Mouse (Mus musculus): ENCODE data around the gene Scamp1. TPM values are rescaled to one million over a fixed set of nuclear protein-coding genes. Genes with fewer than 3 reads are reported as not detected.

Gene Scamp1
- total and polyA plus RNA-seq, 2 experiments from 2014 or later: 106 to 137 TPM

DNA sequence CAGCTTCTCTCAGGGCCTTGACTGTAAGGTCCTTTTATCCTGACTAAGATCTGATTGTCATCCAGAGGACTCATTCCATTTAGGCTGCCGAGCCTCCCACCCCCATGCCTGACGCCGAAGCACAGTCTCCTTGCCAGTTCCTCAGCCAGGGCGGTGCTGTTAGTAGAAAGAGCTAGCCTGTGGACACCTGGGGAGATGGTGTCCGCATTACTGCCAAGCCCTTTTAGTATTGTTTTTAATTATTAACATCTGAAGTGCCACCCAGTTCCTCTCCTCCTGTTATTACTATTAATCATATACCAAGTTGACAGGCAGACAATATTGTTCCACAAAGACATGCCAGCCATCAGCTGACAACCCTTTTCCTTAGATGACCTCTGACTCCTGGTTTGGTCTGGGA is 103.6 kb downstream of the Scamp1 start:
- 72% methylated on average over 5 of the region's 5 CpGs for WGBS
- Histone ChIP-seq H3K4me1 (ENCODE audit: insufficient read depth, low read length) (no peaks in the 10 kb centered on the region), H3K9ac (replicated peaks; ENCODE audit: low read length) (no peak overlapping the region), H3K27ac (no peak overlapping the region), H3K4me2 (ENCODE audit: low read depth, low read length) (no peak overlapping the region), H3K9me3 (ENCODE audit: low read length) (no peaks in the 10 kb centered on the region), H3K4me3 (ENCODE audit: low read length) (no peak overlapping the region), H3K27me3 (ENCODE audit: insufficient read depth, low read length) (no peaks in the 10 kb centered on the region), H3K36me3 (ENCODE audit: insufficient read depth, low read length) (no peaks in the 10 kb centered on the region)
- DNase-seq (ENCODE audit: low spot score) (no peak), ATAC-seq (no peak)
- TF ChIP-seq CTCF (IDR thresholded peaks at IDR 0.05; ENCODE audit: low read depth): no peak

DNA sequence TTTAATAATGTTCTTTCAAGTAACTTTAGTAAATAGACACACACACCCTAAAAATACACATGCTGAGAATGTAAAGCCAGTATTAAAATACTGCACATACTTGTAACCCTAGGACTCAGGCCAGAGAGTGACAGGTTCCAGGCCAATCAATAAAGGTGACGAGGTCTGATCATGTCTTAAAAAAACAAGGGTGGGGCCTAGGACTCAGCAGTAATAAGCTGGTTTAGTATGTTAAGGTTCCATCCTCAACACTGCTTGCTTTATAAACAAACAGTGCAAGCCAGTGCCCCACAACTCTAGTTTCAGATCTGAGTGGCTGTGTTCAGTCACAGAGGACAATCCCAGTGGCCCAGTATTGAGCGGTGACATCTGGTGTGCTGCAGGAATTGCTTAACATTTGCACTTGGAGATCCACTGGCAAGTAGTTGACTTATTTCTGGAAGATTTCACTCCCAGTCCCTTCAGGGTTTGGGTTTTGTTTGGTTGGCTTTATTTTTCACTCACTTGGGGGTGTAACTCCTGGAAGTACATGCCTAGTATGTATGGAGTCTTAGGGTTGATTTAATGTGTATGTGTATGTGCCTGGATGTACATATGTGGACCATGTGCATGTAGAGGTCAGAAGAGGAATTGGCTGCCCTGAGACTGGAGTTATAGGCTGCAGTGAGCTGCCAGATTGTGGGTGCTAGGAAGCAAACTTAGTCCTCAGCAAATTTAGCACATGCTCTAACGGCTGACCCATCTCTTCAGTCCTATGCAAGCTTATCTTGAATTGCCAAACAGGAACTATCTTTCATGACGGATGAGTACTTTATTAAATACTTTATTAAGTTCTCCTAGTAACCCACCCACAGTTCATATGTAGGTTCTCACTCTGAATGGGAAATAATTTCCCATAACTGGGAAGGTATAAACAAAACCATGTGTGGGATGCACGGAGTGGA is 104.9 kb downstream of the Scamp1 start:
- WGBS: 79% methylated on average over 5 of the region's 5 CpGs
- DNase-seq (ENCODE audit: low spot score) (no peak), ATAC-seq (no peak)
- no peak overlapping the region for H3K27ac ChIP-seq
- H3K9ac ChIP-seq (replicated peaks; ENCODE audit: low read length): no peak overlapping the region
- no peak overlapping the region for H3K4me3 ChIP-seq (ENCODE audit: low read length)
- no peaks in the 10 kb centered on the region for H3K27me3 ChIP-seq (ENCODE audit: insufficient read depth, low read length)
- no peak overlapping the region for H3K4me2 ChIP-seq (ENCODE audit: low read depth, low read length)
- H3K4me1 ChIP-seq (ENCODE audit: insufficient read depth, low read length): no peaks in the 10 kb centered on the region
- H3K9me3 ChIP-seq (ENCODE audit: low read length): no peaks in the 10 kb centered on the region
- no peaks in the 10 kb centered on the region for H3K36me3 ChIP-seq (ENCODE audit: insufficient read depth, low read length)
- TF ChIP-seq CTCF (IDR thresholded peaks at IDR 0.05; ENCODE audit: low read depth): no peak

DNA sequence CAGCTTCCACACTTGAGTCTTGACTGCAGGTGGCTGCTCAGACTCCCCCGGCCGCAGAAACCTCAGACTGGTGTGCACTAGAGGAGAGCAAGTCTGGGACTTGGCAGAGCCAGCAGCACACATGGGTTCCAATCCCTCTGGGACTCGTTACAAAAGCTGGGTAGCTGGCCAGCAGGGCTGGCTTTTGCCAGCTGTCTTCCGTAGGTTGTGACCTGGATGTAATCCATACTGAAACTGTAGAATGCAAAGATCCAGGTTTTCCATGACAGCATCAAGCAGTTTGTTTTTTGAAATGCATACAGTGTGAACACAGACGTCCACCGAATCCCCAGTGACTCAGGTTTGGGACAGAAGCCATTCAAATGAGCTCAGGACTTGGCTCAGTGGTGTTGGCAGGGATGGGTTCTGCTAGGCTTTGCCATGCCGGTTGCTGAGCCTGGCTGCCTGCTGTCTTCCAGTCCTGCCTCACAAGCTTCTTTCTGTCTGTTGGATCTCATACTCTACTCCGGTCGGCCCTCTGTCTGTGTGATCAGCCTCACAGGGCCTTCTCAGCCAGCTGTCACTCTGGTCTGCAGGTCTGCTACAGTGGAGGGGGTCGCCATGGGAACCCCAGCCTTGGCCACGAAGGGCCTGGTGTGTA is 107.1 kb downstream of the Scamp1 start:
- ATAC-seq (peak; percentile 92), DNase-seq (ENCODE audit: low spot score) (peak; percentile 89)
- 23% methylated on average over 11 of the region's 11 CpGs for WGBS
- Histone ChIP-seq H3K4me3 (ENCODE audit: low read length) (no peak overlapping the region), H3K4me1 (ENCODE audit: insufficient read depth, low read length) (peaks cover 7% of the 10 kb centered on the region), H3K4me2 (ENCODE audit: low read depth, low read length) (peak overlapping the region; percentile 30; the same call in 1 of the 2 replicates), H3K36me3 (ENCODE audit: insufficient read depth, low read length) (no peaks in the 10 kb centered on the region), H3K9me3 (ENCODE audit: low read length) (no peaks in the 10 kb centered on the region), H3K27me3 (ENCODE audit: insufficient read depth, low read length) (no peaks in the 10 kb centered on the region), H3K9ac (replicated peaks; ENCODE audit: low read length) (no peak overlapping the region; the same call in 1 of the 2 replicates), H3K27ac (peak overlapping the region; percentile 77)
- no peak for TF ChIP-seq CTCF (IDR thresholded peaks at IDR 0.05; ENCODE audit: low read depth)

DNA sequence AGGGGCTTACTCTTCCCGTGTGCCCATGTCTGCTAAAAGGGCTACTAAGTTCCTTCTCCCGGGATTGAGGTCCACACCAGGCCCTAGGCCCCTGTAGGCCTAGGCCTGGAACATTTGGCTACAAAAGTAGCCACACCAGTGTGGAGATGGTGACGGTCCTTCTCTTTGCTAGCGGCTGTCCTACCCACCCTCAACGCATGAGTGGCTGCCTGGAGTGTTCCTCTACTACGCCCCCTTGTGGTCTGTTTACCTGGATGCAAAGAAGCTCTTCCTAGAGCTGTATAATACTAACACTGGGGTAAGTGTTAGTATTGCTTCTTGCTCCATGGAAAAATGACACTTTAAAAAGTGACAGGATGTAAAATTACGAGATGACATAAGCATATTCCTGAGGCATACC is 108.5 kb downstream of the Scamp1 start:
- Histone ChIP-seq H3K27ac (no peak overlapping the region), H3K4me2 (ENCODE audit: low read depth, low read length) (no peak overlapping the region), H3K4me3 (ENCODE audit: low read length) (no peak overlapping the region), H3K9ac (replicated peaks; ENCODE audit: low read length) (no peak overlapping the region), H3K4me1 (ENCODE audit: insufficient read depth, low read length) (peaks cover 7% of the 10 kb centered on the region), H3K9me3 (ENCODE audit: low read length) (no peaks in the 10 kb centered on the region), H3K27me3 (ENCODE audit: insufficient read depth, low read length) (no peaks in the 10 kb centered on the region), H3K36me3 (ENCODE audit: insufficient read depth, low read length) (no peaks in the 10 kb centered on the region)
- peak; percentile 61 for TF ChIP-seq CTCF (IDR thresholded peaks at IDR 0.05; ENCODE audit: low read depth)
- ATAC-seq (no peak), DNase-seq (ENCODE audit: low spot score) (peak; percentile 58)
- 68% methylated on average over 7 of the region's 7 CpGs for WGBS

DNA sequence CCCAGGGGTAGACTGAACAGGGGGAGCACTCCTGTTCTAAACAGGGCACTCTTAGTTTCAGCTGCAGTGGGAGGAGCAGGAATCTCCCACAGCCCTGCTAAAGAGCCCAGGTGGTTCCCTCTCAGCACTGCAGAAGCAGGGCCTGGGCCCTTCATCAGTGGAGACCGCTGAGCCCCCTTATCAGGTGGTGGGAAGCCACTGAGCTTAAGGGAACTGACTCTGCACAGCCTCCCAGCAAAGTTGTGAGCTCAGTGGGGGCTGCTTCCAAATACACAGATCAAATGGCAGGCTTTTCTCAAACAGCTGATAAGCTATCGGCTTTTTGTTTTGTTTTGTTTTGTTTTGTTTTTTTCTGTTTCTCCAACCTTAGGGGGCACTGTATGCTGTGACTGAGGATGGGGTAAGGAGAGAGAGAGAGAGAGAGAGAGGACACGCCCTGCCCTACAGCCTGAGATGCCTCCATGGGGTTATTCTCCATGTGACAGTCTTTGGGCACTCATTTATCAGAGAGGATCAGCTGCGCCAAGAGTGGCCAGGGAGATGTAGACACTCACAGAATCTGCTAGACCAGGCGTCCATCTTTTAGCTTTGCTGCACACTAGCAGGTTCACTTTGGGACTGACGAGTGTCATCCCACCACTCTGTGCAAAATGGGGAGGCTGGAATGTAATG is 110.1 kb downstream of the Scamp1 start:
- H3K27ac ChIP-seq: no peak overlapping the region
- H3K4me3 ChIP-seq (ENCODE audit: low read length): peak overlapping the region; percentile 52
- 61% methylated on average over 6 of the region's 6 CpGs for WGBS
- no peak overlapping the region for H3K9ac ChIP-seq (replicated peaks; ENCODE audit: low read length)
- H3K27me3 ChIP-seq (ENCODE audit: insufficient read depth, low read length): no peaks in the 10 kb centered on the region
- DNase-seq (ENCODE audit: low spot score) (no peak), ATAC-seq (no peak)
- H3K36me3 ChIP-seq (ENCODE audit: insufficient read depth, low read length): no peaks in the 10 kb centered on the region
- H3K4me2 ChIP-seq (ENCODE audit: low read depth, low read length): peak overlapping the region; percentile 96
- TF ChIP-seq CTCF (IDR thresholded peaks at IDR 0.05; ENCODE audit: low read depth): no peak
- H3K4me1 ChIP-seq (ENCODE audit: insufficient read depth, low read length): peaks cover 7% of the 10 kb centered on the region
- H3K9me3 ChIP-seq (ENCODE audit: low read length): no peaks in the 10 kb centered on the region

DNA sequence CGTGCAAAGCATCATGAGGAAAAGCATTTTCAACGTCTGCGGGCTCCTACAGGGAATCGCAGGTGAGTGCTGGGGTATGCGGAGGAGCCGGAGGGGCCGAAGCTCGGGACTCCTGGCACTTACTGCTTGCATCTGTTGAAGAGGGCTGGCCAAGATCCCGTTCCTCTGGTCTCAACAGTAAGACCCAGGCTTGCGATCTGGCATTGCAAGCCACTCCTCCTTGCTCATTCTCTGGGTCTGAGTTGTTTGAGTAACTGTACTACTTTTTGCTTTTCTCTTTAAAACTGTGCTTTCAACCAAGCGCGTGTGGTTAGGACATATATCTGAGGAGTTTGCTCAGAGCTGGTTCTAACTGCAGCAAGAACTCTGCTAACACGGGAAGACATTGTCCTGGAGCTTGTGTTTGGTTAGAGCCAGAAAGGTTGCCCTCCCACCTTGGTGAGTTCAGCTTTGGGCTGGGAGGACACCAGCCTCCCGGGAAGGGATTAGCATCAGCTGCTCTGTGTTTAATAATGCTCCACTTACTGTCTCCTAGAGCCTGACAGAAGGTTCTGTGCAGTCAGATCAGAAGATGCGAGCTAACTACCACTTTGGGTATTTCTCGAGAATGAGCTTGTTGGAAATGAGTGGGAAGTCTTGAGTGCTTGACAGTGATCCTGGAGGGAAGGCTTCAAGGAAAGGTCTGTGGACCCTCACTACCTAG is 110.9 kb downstream of the Scamp1 start:
- 13% methylated on average over 16 of the region's 16 CpGs for WGBS
- H3K27me3 ChIP-seq (ENCODE audit: insufficient read depth, low read length): no peaks in the 10 kb centered on the region
- H3K4me1 ChIP-seq (ENCODE audit: insufficient read depth, low read length): peaks cover 7% of the 10 kb centered on the region
- TF ChIP-seq CTCF (IDR thresholded peaks at IDR 0.05; ENCODE audit: low read depth): no peak
- peak; percentile 61 for DNase-seq (ENCODE audit: low spot score)
- no peak for ATAC-seq
- no peaks in the 10 kb centered on the region for H3K36me3 ChIP-seq (ENCODE audit: insufficient read depth, low read length)
- H3K4me2 ChIP-seq (ENCODE audit: low read depth, low read length): peak overlapping the region; percentile 96
- H3K9ac ChIP-seq (replicated peaks; ENCODE audit: low read length): peak overlapping the region; percentile 61
- peak overlapping the region; percentile 52 for H3K4me3 ChIP-seq (ENCODE audit: low read length)
- H3K9me3 ChIP-seq (ENCODE audit: low read length): no peaks in the 10 kb centered on the region
- H3K27ac ChIP-seq: peak overlapping the region; percentile 63; the same call in 1 of the 2 replicates
